Mouse (Mus musculus) monocyte, adult 2 months (primary cell): ENCODE results near the gene Emx1.
"Not testable (repeated sequence)": the region's sequence is repeated elsewhere in the genome, so short reads cannot be mapped to it uniquely, and the experiment has no call there.

Source experiments
- DNase-seq, 2 experiments: peaks; one replicate each; pipeline ENCODE4 v3.0.0; 2022; ENCODE audit warnings: low spot score in 2 of 2, low read depth in 1 of 2

The Emx1 gene

DNA sequence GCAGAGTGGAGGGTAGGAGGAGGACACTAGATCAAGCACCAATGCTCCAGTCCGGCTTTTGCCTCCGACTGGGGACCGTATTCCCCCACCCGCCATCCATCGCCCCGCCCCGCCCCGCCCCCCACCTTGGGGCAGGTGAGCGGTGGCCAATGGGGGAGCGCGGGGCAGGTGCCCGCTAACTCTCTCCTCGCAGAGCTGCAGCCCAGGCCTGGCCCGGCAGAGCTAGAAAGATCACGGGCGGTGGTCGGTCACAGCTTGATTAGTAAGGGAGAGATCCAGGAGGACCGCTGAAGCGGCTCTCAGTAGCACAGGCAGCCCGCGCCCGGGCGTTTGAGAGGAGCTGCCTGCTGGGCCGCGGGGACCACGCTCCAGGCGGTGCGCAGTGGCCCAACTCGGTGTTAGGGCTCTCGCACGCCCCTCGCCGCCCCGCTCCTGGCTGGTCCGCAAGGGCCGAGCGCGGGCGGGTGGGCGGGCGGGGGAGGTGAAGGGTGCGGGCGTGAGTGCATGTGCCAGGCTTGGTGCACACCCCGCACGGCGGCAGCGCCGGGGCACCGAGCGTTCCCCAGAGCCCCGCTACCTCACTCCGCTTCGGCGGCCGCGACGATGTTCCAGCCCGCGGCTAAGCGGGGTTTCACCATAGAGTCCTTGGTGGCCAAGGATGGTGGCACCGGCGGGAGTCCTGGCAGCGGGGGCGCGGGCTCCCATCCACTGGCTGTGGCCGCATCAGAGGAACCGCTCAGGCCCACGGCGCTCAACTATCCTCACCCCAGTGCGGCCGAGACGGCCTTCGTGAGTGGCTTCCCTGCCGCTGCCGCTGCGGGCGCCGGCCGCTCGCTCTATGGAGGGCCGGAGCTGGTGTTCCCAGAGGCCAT is at the start of gene Emx1:
Emx1 (plus strand) TSS at position 99 of the 872 bp plus-strand sequence.
- no peak for DNase-seq

DNA sequence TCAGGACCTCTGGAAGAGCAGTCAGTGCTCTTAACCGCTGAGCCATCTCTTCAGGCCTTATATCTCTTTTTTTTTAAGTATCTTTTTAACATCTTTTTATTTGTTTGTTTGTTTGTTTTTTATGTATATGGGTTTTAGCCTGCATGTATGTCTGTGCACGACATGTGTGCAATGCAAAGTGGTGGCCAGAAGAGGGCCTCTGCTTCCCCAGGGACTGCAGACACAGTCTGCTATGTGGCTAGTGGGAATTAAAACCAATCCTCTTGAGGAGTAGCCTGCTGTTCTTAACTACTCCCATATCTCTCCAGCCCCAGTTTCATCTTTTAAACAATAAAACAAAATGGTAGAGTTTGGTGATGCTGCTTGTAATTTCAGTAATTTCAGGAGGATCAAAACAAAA is 47.7 kb upstream of the Emx1 start:
- no peak for DNase-seq

- DNase-seq: not testable (repeated sequence)
Measured at GRCm38 (mm10) chr6:85141013-85141412, 46.2 kb upstream of the Emx1 start.

GRCm38 (mm10) chr6:85144466-85144865 is 42.8 kb upstream of the Emx1 start:
- DNase-seq: no peak

- no peak for DNase-seq
Measured at GRCm38 (mm10) chr6:85147636-85148035, 39.6 kb upstream of the Emx1 start.

GRCm38 (mm10) chr6:85150386-85150785 is 36.9 kb upstream of the Emx1 start:
- DNase-seq: no peak

- peak in 1 of 2 experiments; percentile 9 for DNase-seq
Measured at GRCm38 (mm10) chr6:85153970-85154540, 33.2 kb upstream of the Emx1 start.

DNA sequence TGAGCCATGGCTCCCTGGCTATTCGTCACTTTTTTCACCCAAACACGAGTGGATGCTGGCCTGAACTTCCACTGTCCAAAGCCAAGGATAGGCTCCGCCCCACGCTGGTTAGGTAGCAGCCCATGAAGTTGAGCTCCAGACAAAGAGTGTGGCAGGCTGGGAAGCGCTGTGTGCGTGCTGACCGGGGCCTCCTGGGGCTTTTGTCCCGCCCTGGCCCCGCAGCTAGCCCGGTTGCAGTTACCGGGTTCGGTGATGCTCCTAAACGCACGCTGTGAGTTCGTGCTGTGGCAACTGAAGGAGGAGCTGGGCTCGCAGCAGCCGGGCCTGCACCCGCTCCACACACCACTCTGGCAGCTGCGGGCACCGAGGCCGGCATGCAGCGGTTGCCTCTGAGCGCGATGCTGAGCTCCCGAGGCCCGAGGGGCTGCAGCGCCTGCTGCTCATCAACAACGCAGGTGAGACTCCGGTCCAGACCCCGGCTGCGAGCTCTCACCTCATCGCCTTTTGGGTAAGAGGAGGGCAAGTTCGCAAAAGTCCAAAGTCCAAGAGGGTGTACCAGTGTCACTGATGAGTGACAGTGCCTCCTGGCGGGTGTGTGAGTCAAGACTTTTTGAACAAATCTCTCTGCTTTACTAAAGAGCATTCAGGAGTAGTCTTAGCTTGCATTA is 32.2 kb upstream of the Emx1 start:
- no peak for DNase-seq

GRCm38 (mm10) chr6:85156551-85156950 is 30.7 kb upstream of the Emx1 start:
- not testable (repeated sequence) for DNase-seq

- not testable (repeated sequence) for DNase-seq
Measured at GRCm38 (mm10) chr6:85158040-85158804, 29.0 kb upstream of the Emx1 start.

DNA sequence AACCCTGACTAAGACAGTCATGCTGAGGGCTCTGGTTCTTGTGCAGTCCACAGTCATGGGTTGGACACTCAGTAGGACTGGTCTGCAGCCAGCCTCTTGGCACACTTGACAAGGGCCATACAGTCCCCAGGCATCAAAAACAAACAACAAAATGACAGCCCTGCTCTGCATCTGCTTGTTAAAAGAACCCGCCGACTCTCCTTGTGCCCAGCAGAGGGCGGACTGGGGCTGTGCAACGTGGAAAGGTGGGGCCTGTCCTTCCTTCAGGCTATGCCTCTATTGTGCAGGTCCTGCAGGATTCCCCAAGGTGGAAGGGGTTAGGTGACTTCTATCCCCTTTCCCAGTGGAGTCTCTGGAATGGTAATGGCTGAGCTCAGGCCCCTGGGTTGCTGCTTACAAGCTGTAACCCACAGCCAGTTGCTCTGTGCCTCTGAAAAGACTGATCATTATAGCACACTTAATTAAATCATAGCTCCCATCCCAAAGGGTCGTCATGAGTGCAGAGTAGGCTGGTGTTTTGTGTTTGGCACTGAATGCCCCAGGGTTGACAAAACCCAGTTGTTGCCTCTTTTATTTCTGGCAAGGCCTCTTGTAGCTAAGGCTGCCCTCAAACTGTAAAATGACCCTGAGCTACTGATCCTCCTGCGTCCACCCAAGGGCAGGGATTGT is 28.0 kb upstream of the Emx1 start:
- DNase-seq: peak in 1 of 2 experiments; percentile 8

GRCm38 (mm10) chr6:85160201-85160923 is 26.9 kb upstream of the Emx1 start:
- DNase-seq: peak; percentile 19 to 57

- DNase-seq: no peak
Measured at GRCm38 (mm10) chr6:85165440-85165921, 21.8 kb upstream of the Emx1 start.

DNA sequence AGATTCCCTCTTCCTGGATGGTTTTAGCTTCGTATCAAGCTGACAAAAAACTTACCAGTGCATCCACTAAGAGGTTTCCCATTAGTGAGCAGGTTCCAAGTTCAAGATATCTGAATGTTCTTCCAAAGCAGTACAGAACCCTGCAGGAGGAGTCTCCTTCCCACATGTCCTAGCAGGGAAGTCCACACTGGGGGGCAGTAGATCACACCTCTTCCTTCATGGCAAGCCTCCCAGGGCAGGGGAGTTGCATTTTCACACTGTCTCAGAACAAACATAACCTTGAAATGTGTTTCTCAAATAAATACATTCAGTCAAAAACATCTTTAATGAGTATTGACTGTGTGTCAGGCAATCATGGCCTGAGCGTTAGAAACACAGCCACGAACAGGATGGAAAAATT is 7.7 kb upstream of the Emx1 start:
- DNase-seq: no peak

DNA sequence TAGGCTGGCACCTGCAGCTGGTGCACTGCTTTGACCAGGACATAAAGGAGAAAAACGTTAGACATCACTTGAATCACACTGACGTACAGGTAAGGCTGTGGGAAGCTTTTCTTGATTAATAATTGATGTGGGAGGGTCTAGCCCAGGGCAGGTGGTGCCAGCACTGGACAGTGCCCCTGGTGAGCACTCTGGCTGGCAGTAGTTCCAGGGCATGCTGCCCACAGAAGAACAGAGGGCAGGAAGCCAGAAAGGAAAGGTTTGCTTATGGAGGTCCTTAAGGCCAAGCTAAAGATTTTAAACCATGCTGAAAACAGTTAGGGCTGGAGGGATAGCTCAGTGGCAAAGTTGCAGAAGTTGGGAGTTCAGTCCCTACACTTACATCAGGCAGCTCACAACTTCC is 7.2 kb upstream of the Emx1 start:
- DNase-seq: no peak

DNA sequence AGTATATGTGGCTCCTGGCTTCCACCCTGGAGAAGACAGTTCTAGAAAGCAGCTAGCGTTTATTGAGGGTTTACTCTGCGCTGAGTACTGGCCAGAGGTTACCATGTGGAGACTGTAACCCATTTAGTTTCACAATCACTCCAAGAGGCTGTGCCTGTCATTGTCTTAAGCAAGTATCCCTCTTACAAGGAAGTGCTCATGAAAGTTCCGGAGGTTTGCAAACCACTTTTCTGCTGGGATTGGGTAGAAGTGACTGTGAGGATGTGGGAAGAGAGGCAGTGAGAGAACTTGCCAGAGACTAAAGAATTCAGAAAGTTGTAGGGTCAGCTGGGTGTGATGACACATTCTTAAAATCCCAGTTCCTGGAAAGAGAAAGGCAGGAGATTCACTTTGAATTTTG is 3.3 kb upstream of the Emx1 start:
- DNase-seq: no peak

GRCm38 (mm10) chr6:85186033-85186743 is 1.1 kb upstream of the Emx1 start:
- no peak for DNase-seq

DNA sequence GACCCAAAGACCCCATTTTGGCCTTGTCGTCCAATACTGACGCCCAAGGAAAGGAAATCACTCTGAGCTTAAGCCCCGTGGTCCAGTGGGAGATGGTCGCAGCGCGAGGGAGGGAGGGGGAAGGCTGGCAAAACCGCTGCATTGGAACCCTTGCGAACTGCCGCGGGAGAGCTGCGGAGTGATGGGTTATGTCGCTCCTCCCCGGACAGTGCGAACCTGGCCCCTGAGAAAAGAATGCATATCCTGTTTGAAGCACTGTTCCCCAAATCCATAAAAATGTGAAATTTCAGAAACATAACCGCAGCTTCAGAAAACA is 536 bp upstream of the Emx1 start:
- no peak for DNase-seq
